Mouse (Mus musculus) ovary, postnatal 36 days (tissue): ENCODE measurements at regions not wholly inside any gene's neighbourhood (a gene's known extent, or its start where the extent isn't known, plus 50 kb on each side); places are given as distances from the start of the nearest gene placed in this dataset.

ENCODE experiments used
- DNase-seq: peaks from one replicate; pipeline ENCODE4 v3.0.0; 2022; ENCODE audit warnings: low spot score, mixed read lengths

DNA sequence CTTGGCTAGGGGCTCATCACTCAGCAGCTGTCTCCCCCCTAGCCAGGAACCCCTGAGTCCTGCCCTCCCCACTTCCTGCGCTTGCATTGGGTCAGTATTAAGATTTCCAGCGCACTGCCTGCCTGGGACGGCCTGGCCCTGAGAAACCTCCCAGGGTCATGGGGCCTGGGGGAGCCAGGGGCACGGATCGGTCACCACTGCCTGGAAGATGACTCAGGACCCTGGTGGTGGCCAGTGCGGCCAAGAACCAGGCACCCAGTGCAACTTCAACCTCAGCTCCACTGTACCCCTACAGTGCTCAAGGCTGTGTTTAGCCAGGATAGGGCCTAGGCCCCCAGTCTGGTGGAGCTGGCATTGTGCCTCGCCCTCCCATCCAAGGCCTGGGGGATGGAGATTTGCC is 111.9 kb upstream of the Zbtb40 start:
- DNase-seq, result peak; percentile 26

- peak; percentile 29 for DNase-seq
Observed at GRCm38 (mm10) chr4:137158201-137158600, 109.6 kb upstream of the Zbtb40 start.

DNA sequence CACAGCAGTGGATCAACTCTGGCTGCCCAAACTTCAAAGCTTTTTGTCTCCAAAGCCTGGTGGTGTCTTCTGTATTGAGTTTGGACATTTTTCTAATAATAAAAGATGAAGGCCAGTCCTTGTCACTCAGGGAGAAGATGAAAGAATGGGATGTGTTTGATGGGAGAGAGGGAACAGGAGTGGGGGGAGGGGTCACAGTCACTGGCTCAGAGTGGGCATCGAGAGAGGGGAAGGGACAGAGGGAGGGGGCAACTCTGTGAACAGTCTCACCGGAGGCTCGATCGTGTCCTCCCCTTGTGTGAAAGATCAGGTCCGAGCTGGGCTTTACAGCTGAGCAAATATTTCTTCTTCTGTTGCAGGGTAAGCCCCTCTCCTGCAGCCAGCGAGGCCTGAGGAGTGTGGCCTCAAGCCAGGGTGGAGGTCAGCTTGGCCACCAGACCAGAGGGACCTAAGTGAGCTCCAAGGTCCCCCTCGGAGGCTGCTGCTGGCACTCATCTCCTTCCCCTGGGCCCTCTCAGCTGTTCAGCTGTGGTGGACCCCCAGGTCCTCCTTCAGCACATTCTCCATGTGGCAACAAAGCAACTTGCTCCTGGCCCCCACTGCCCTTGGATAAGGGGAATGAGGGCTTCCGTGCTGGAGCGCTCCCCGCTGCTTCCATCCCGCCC is 108.0 kb upstream of the Zbtb40 start:
- peak; percentile 20 for DNase-seq

DNA sequence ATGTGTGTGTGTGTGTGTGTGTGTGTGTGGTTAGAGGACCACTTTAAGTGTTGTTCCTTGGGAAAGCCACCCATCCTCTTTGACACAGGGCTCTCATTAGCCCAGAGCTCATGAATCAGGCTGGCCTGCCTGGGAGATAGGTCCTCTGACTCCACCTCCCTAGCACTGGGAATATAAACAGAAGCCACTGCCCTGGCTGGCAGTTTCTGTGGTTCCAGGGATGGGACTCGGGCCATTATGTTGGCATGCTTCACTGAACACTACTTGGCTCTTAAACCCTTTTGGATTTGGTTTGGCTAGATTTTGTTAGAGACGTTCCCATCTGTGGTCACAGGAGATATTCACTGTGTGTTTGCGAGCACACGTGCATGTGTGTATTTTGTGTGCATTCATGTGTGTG is 100.2 kb upstream of the Zbtb40 start:
- DNase-seq, result no peak

- no peak for DNase-seq
Observed at GRCm38 (mm10) chr4:137147795-137148194, 99.2 kb upstream of the Zbtb40 start.

- DNase-seq, result no peak
Observed at GRCm38 (mm10) chr4:137146326-137146725, 97.7 kb upstream of the Zbtb40 start.

GRCm38 (mm10) chr4:137142316-137142715 is 93.7 kb upstream of the Zbtb40 start:
- no peak for DNase-seq

- DNase-seq, result peak; percentile 77
Observed at GRCm38 (mm10) chr4:137139051-137139705, 90.6 kb upstream of the Zbtb40 start.

GRCm38 (mm10) chr4:137138127-137138526 is 89.5 kb upstream of the Zbtb40 start:
- no peak for DNase-seq

DNA sequence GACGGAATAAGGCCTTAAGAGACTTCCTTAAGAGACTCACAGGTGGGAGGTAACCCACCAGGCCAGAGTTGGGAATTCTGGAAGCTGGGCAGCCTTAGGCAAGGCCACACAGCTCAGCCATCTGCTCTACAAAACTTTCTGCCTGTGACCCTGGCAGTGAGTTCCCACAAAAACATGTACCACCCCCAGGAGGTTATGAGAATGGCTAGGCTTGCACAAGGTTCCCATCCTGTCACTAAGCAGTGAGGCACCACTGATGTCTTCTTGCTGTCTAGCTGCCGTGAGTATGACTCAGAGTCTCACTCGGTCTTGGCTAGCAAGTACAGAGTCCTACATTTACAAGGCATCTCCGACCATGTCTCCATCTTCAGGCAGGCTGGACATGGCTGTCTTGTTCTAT is 87.7 kb upstream of the Zbtb40 start:
- no peak for DNase-seq

- no peak for DNase-seq
Observed at GRCm38 (mm10) chr4:137135792-137136191, 87.2 kb upstream of the Zbtb40 start.

GRCm38 (mm10) chr4:137134553-137134952 is 86.0 kb upstream of the Zbtb40 start:
- DNase-seq, result no peak

DNA sequence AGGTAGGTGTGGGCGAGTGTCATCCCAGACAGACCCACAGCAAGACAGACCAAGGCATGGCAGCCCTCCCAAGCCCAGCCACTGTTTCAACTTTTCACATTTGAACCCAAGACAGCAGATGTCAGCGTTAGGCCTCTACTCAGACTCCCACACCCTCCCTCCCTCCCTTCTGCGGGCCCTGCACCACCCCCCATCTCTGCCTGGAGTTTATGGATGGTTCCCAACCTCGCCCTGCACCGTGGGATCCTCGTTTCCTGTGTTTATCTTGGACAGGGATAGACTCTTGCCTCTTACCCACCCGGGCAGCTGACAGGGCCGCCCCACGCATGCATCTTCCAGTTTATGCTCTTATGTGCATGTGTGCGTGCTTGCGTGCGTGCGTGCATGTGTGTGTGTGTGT is 85.2 kb upstream of the Zbtb40 start:
- DNase-seq, result no peak

GRCm38 (mm10) chr4:137130619-137131212 is 82.1 kb upstream of the Zbtb40 start:
- DNase-seq, result no peak

DNA sequence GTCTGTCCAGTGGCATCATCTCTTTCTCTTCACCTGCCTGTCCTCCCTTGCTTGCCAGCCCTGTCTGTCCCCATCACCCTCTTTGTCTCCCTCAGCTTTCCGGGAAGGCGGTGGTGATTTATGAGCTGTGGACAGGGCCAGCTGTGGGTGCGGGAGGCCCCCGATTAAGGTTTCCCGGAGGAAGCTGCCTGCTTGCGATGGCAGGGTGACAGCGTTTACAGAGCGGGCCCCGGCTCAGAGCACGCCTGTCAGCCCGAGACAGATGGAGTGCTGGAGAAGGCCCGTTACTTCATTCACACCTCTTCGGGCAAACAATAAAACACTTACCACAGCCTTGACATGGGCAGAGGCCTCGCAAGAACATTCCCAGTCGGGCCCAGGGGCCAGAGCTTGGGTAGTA is 79.6 kb upstream of the Zbtb40 start:
- DNase-seq, result no peak

DNA sequence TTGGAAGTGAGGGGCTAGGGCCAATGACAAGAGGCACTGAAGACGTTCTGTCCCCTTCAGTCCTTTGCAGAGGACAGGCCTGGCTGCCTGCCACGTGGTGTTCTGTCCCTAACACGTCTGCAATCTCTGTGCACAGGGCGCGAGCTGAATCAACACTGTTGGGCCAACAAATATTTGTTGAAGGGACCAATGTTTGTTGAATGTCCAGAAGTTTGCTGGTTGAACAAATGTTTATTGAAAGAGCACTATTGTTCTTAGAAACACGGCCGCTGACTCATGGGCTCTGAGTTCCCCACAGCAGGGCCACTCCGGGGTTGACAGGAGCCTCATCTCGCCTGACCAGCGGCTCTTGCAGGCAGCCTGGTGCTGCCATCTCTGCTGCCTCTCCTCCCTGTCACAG is 73.1 kb upstream of the Zbtb40 start:
- DNase-seq, result no peak

DNA sequence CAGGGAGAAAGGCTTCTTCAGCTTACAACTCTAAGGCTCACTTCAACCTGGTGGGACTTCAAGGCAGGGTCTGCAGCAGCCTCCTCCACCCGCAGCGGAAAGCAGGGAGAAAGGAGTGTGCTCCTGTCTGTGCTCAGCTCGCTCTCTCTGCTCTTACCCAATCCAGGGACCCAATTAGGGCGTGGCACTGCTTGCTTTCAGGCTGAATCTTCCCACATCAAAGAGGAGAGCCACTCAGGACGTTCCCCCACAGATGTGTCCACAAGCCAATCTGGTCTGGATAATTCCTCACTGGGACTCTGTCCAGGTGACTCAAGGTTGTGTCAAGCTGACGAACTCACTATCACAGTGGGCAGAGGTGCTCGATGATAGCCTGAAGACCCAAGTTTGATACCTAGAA is 72.0 kb upstream of the Zbtb40 start:
- no peak for DNase-seq

- DNase-seq, result no peak
Observed at GRCm38 (mm10) chr4:137118332-137118715, 69.7 kb upstream of the Zbtb40 start.

DNA sequence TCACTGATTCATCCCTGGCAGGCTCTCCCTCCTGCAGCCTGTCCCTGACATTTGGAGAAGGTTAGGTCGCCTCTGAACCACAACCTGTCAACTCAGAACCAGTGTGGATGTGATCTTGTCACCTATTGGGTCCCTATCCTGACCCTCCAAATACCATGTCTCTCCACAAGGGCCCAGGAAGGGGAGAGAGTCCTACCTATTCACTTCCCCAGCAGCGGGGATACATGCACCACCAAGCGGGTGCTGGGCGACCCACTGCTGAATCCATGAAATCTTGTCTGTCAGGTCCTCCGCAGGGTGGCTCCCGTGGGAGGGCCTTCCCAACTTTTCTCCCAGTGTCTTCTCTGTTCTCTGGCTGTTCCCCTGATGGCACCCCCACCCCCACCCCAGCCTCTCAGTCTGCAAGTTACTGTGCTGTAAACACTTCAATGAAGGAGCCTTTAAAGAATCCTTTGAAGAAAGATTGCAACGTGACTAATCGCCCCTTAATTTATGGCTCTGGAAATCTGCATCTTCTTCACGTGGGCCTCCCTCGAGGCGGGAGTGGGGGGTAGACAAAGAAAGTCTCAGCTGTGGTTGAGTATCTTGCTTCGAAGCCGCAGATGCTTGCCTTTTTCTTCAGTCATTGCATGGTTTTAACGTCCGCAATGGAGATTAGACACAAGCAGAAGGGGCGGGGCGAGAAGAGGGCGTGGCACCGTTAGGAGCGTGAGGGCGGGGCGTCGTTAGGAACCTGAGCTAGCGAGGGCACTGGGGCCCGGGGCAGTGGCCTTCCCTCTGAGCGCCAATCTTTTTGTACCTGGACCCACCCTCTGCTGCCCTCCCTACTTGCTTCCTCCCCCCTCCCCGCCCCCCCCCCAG is 69.1 kb upstream of the Zbtb40 start:
- peak; percentile 75 for DNase-seq

DNA sequence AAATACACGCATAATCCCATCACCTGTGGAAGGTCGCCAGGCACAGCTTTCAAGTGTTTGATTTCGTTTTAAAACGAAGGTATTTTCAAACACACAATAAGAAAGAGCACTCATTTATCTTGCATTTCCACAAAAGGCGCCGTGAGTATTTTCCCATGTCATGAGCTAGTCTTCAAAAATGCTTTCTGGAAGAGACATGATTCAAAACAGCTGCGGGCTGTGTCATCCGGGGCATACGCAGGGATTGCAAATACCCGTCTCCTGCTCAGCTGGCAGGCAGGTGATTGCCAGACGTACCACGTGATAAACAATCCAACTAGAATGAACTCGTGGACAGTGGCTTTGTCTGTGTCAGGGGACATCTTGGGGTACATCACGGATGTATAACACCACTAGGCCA is 66.5 kb upstream of the Zbtb40 start:
- DNase-seq, result no peak

- DNase-seq, result no peak
Observed at GRCm38 (mm10) chr4:137110276-137110675, 61.7 kb upstream of the Zbtb40 start.

- DNase-seq, result no peak
Observed at GRCm38 (mm10) chr4:137104447-137105044, 55.9 kb upstream of the Zbtb40 start.
